Mouse (Mus musculus) thymus, postnatal 4 days (tissue): ENCODE measurements around the gene Olfr1129.
"Not testable (repeated sequence)": the region's sequence is repeated elsewhere in the genome, so short reads cannot be mapped to it uniquely, and the experiment has no call there.

ENCODE experiments used
- DNase-seq: peaks from one replicate; pipeline ENCODE4 v3.0.0; 2021

Olfr1129 gene

GRCm38 (mm10) chr2:87573602-87574001, at the start of gene Olfr1129:
Gene Olfr1129 (plus strand): TSS chr2:87573902.
- DNase-seq, result not testable (repeated sequence)

GRCm38 (mm10) chr2:87525899-87526616, 47.6 kb upstream of the Olfr1129 start:
- not testable (repeated sequence) for DNase-seq

- DNase-seq, result no peak
Measured at GRCm38 (mm10) chr2:87531496-87531895, 42.2 kb upstream of the Olfr1129 start, which contains the start of gene Olfr153. Gene Olfr153 (plus strand): TSS chr2:87531796.

- DNase-seq, result no peak
Measured at GRCm38 (mm10) chr2:87534826-87535225, 38.9 kb upstream of the Olfr1129 start.

- no peak for DNase-seq
Measured at GRCm38 (mm10) chr2:87545442-87545841, 28.3 kb upstream of the Olfr1129 start, which contains the start of gene Olfr1128. Gene Olfr1128 (minus strand): TSS chr2:87545542.

- not testable (repeated sequence) for DNase-seq
Measured at GRCm38 (mm10) chr2:87605912-87606311, 32.2 kb downstream of the Olfr1129 start, which contains the start of gene Olfr1130. Gene Olfr1130 (plus strand): TSS chr2:87606212.

- no peak for DNase-seq
Measured at GRCm38 (mm10) chr2:87626804-87627203, 53.1 kb downstream of the Olfr1129 start, which contains the start of gene Olfr1131. Gene Olfr1131 (plus strand): TSS chr2:87627104.
